Mouse (Mus musculus) embryonic facial prominence, embryonic 14.5 days (tissue): ENCODE measurements at regions not wholly inside any gene's neighbourhood (a gene's known extent, or its start where the extent isn't known, plus 50 kb on each side); places are given as distances from the start of the nearest gene placed in this dataset.
A peak's percentile ranks its signal among the peaks of the same experiment; 100 is the strongest.

Experiments
- ATAC-seq: fragments of 200-750 bp; cut with Nextera tagmentation; 2 replicates; pipeline ENCODE4 v1.8.0; 2017; ENCODE audit warnings: low read depth, moderate number of reproducible peaks, moderate TSS enrichment
- DNase-seq: peaks from one replicate; pipeline ENCODE4 v3.0.0-alpha.2; 2015; ENCODE audit warnings: low spot score
- H3K27ac ChIP-seq: fragments of 300-500 bp; sonication (generic); replicated peaks from 2 replicates; pipeline ENCODE4 v1.5.1; 2014; ENCODE audit warnings: low read depth, mild to moderate bottlenecking, low read length, moderate library complexity
- H3K27me3 ChIP-seq: fragments of 300-500 bp; sonication (generic); replicated peaks from 2 replicates; pipeline ENCODE4 v1.6.1; 2014; ENCODE audit warnings: low read length; ENCODE audit not compliant: control insufficient read depth, insufficient read depth
- H3K36me3 ChIP-seq: fragments of 300-500 bp; sonication (generic); 2 replicates; pipeline ENCODE4 v1.6.1; 2014; ENCODE audit warnings: low read length, mixed read lengths; ENCODE audit not compliant: control insufficient read depth, insufficient read depth
- H3K4me1 ChIP-seq: fragments of 300-500 bp; sonication (generic); 2 replicates; pipeline ENCODE4 v1.6.1; 2014; ENCODE audit warnings: antibody characterized with exemption, low read length; ENCODE audit not compliant: control insufficient read depth, insufficient read depth
- H3K4me2 ChIP-seq: fragments of 300-500 bp; sonication (generic); 2 replicates; pipeline ENCODE4 v1.6.1; 2014; ENCODE audit warnings: low read depth, mild to moderate bottlenecking, low read length, moderate library complexity, mixed read lengths
- H3K4me3 ChIP-seq: fragments of 300-500 bp; sonication (generic); 2 replicates; pipeline ENCODE4 v1.5.1; 2014; ENCODE audit warnings: low read depth, mild to moderate bottlenecking, low read length
- H3K9ac ChIP-seq: fragments of 300-500 bp; sonication (generic); 2 replicates; pipeline ENCODE4 v1.6.1; 2014; ENCODE audit warnings: low read depth, mild to moderate bottlenecking, low read length, moderate library complexity, mixed read lengths
- H3K9me3 ChIP-seq: fragments of 300-500 bp; sonication (generic); 2 replicates; pipeline ENCODE4 v1.6.1; 2016; ENCODE audit warnings: low read length; ENCODE audit not compliant: control insufficient read depth
- whole genome bisulfite sequencing: fragments of 180-500 bp; shearing (Covaris S2); extraction: QIAGEN DNeasy Blood & Tissue Kit; methylation state at CpG from one replicate; pipeline ENCODE4 v1.1.7; 2014; 5-methylcytosine and 5-hydroxymethylcytosine counted together

- Histone ChIP-seq H3K4me3 (no peak overlapping the region), H3K27me3 (no peaks in the 10 kb centered on the region), H3K36me3 (no peaks in the 10 kb centered on the region), H3K9ac (no peak overlapping the region), H3K9me3 (no peaks in the 10 kb centered on the region), H3K4me1 (peaks cover 17% of the 10 kb centered on the region; the same call in 1 of the 2 replicates), H3K27ac (no peak overlapping the region), H3K4me2 (no peak overlapping the region)
- no peak for ATAC-seq
- no peak for DNase-seq
- WGBS, result 67% methylated on average over 4 of the region's 4 CpGs
These were observed 333.8 kb upstream of the BC052040 start for GRCm38 (mm10) chr2:115247673-115248072.

GRCm38 (mm10) chr2:115250019-115250807 is 331.3 kb upstream of the BC052040 start:
- 31% methylated on average over 5 of the region's 5 CpGs for WGBS
- Histone ChIP-seq H3K9ac (no peak overlapping the region), H3K4me1 (peaks cover 17% of the 10 kb centered on the region; the same call in 1 of the 2 replicates), H3K36me3 (no peaks in the 10 kb centered on the region), H3K9me3 (no peaks in the 10 kb centered on the region), H3K27ac (peak overlapping the region; percentile 46; the same call in 1 of the 2 replicates), H3K4me2 (no peak overlapping the region), H3K27me3 (no peaks in the 10 kb centered on the region), H3K4me3 (no peak overlapping the region)
- ATAC-seq (no peak), DNase-seq (peak; percentile 87)

GRCm38 (mm10) chr2:115257391-115257790 is 324.1 kb upstream of the BC052040 start:
- H3K9ac ChIP-seq, result no peak overlapping the region
- WGBS, result 69% methylated on average over 2 of the region's 2 CpGs
- H3K4me3 ChIP-seq, result no peak overlapping the region
- H3K36me3 ChIP-seq, result no peaks in the 10 kb centered on the region
- no peak overlapping the region for H3K4me2 ChIP-seq
- ATAC-seq (no peak), DNase-seq (no peak)
- H3K4me1 ChIP-seq, result no peaks in the 10 kb centered on the region
- no peaks in the 10 kb centered on the region for H3K9me3 ChIP-seq
- no peaks in the 10 kb centered on the region for H3K27me3 ChIP-seq
- no peak overlapping the region for H3K27ac ChIP-seq

- no peaks in the 10 kb centered on the region for H3K27me3 ChIP-seq
- no peaks in the 10 kb centered on the region for H3K9me3 ChIP-seq
- no peak for DNase-seq
- no peak overlapping the region for H3K27ac ChIP-seq
- H3K9ac ChIP-seq, result no peak overlapping the region
- no peak for ATAC-seq
- H3K36me3 ChIP-seq, result no peaks in the 10 kb centered on the region
- no peak overlapping the region for H3K4me3 ChIP-seq
- H3K4me2 ChIP-seq, result no peak overlapping the region
- H3K4me1 ChIP-seq, result no peaks in the 10 kb centered on the region
- WGBS, result 78% methylated on average over 7 of the region's 7 CpGs
These were observed 313.3 kb upstream of the BC052040 start for GRCm38 (mm10) chr2:115268247-115268646.

- Histone ChIP-seq H3K27ac (no peak overlapping the region), H3K4me1 (peaks cover 10% of the 10 kb centered on the region; the same call in 1 of the 2 replicates), H3K4me3 (no peak overlapping the region), H3K9me3 (no peaks in the 10 kb centered on the region), H3K9ac (no peak overlapping the region), H3K36me3 (no peaks in the 10 kb centered on the region), H3K27me3 (no peaks in the 10 kb centered on the region), H3K4me2 (peak overlapping the region; percentile 6)
- ATAC-seq (no peak), DNase-seq (peak; percentile 12)
- 24% methylated on average over 4 of the region's 4 CpGs for WGBS
These were observed 304.1 kb upstream of the BC052040 start for GRCm38 (mm10) chr2:115277421-115277820.

- Histone ChIP-seq H3K4me3 (no peak overlapping the region), H3K27ac (no peak overlapping the region), H3K4me2 (no peak overlapping the region), H3K36me3 (no peaks in the 10 kb centered on the region), H3K27me3 (no peaks in the 10 kb centered on the region), H3K9ac (no peak overlapping the region), H3K4me1 (peaks cover 7% of the 10 kb centered on the region; the same call in 1 of the 2 replicates), H3K9me3 (0 out of 2 replicates have a peak, but pooled peaks cover 3% of the 10 kb centered on the region)
- ATAC-seq (no peak), DNase-seq (peak; percentile 23)
- 45% methylated on average over 2 of the region's 2 CpGs for WGBS
These were observed 288.5 kb upstream of the BC052040 start for GRCm38 (mm10) chr2:115293020-115293419.

GRCm38 (mm10) chr2:115297463-115297862 is 284.1 kb upstream of the BC052040 start:
- DNase-seq (no peak), ATAC-seq (no peak)
- Histone ChIP-seq H3K4me2 (no peak overlapping the region), H3K36me3 (no peaks in the 10 kb centered on the region), H3K4me1 (peaks cover 6% of the 10 kb centered on the region; the same call in 1 of the 2 replicates), H3K4me3 (no peak overlapping the region), H3K9ac (no peak overlapping the region), H3K27me3 (no peaks in the 10 kb centered on the region), H3K27ac (no peak overlapping the region), H3K9me3 (no peaks in the 10 kb centered on the region)
- WGBS, result 66% methylated on average over 6 of the region's 6 CpGs

GRCm38 (mm10) chr2:115307248-115307647 is 274.3 kb upstream of the BC052040 start:
- WGBS, result 55% methylated on average over 4 of the region's 4 CpGs
- Histone ChIP-seq H3K4me2 (no peak overlapping the region), H3K27me3 (no peaks in the 10 kb centered on the region), H3K9ac (no peak overlapping the region), H3K27ac (no peak overlapping the region), H3K9me3 (no peaks in the 10 kb centered on the region), H3K4me1 (no peaks in the 10 kb centered on the region), H3K4me3 (no peak overlapping the region), H3K36me3 (no peaks in the 10 kb centered on the region)
- DNase-seq, result peak; percentile 35
- no peak for ATAC-seq
